Mouse (Mus musculus) embryonic facial prominence, embryonic 10.5 days (tissue): ENCODE measurements around the gene Epn1. TPM values are rescaled to one million over a fixed set of nuclear protein-coding genes. Genes with fewer than 3 reads are reported as not detected.

ENCODE experiments used
- DNase-seq: peaks from one replicate; pipeline ENCODE4 v3.0.0-alpha.2; 2017; ENCODE audit warnings: low spot score
- H3K27ac ChIP-seq: fragments of 300-500 bp; sonication (generic); replicated peaks from 2 replicates; pipeline ENCODE4 v1.5.1; 2016; ENCODE audit warnings: mild to moderate bottlenecking
- H3K27me3 ChIP-seq: fragments of 300-500 bp; sonication (generic); replicated peaks from 2 replicates; pipeline ENCODE4 v1.6.1; 2016; ENCODE audit warnings: low read depth, mild to moderate bottlenecking; ENCODE audit not compliant: poor library complexity, severe bottlenecking
- H3K36me3 ChIP-seq: fragments of 300-500 bp; sonication (generic); replicated peaks from 2 replicates; pipeline ENCODE4 v1.6.1; 2016; ENCODE audit warnings: mild to moderate bottlenecking, moderate library complexity
- H3K4me1 ChIP-seq: fragments of 300-500 bp; sonication (generic); 2 replicates; pipeline ENCODE4 v1.6.1; 2016
- H3K4me3 ChIP-seq: fragments of 300-500 bp; sonication (generic); 2 replicates; pipeline ENCODE4 v1.5.1; 2016; ENCODE audit warnings: mild to moderate bottlenecking, moderate library complexity
- H3K9me3 ChIP-seq: fragments of 300-500 bp; sonication (generic); 2 replicates; pipeline ENCODE4 v1.6.1; 2016; ENCODE audit warnings: mild to moderate bottlenecking
- WGBS: fragments of 180-500 bp; shearing (Covaris S2); methylation state at CpG from one replicate; pipeline ENCODE4 v1.1.7; 2016; 5-methylcytosine and 5-hydroxymethylcytosine counted together
- microRNA-seq: library from miRNA; unstranded; fragments of <30 nt; microRNA quantifications from one replicate; pipeline ENCODE4, GENCODE M21; 2017
- polyA plus RNA-seq: library from polyadenylated mRNA; unstranded; fragments of >200 nt; fragmentation: Nextera tagmentation; extraction: Ambion mirVana; gene quantifications from 2 replicates; pipeline ENCODE4 v1.2.1, GENCODE M21; 2016

The Epn1 gene
- polyA plus RNA-seq, 1 experiment from 2014 or later, result 58.8 TPM

GRCm38 (mm10) chr7:5108272-5108671 is 28.2 kb downstream of the Epn1 start:
- H3K9me3 ChIP-seq, result 0 out of 2 replicates have a peak, but pooled peaks cover 3% of the 10 kb centered on the region
- DNase-seq, result no peak
- H3K4me1 ChIP-seq, result no peaks in the 10 kb centered on the region
- H3K27me3 ChIP-seq, result no peaks in the 10 kb centered on the region
- no peak overlapping the region for H3K27ac ChIP-seq
- WGBS, result 86% methylated on average over 4 of the region's 4 CpGs
- no peak overlapping the region for H3K4me3 ChIP-seq
- no peaks in the 10 kb centered on the region for H3K36me3 ChIP-seq

DNA sequence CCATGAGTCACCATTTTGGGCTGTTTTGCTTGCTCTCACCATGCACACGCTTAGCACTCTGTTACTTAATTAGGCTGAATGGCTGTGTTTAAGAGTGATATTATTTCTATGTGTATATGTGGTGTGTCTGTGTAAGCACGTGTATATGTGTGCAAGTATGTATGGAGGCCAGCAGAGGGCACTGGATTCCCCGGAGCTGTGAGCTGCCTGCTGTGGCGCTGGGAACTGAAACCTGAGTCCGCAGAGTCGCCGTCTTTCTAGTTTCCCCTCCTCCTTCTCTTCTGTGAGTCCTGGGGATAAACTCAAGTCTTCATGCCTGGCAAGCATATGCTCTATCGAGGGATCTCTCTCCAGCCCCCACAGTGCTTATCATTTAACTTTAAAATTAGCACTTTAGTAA is 29.3 kb downstream of the Epn1 start:
- Histone ChIP-seq H3K4me1 (no peaks in the 10 kb centered on the region), H3K27me3 (no peaks in the 10 kb centered on the region), H3K4me3 (no peak overlapping the region), H3K36me3 (no peaks in the 10 kb centered on the region), H3K27ac (no peak overlapping the region), H3K9me3 (0 out of 2 replicates have a peak, but pooled peaks cover 3% of the 10 kb centered on the region)
- no peak for DNase-seq
- 85% methylated on average over 8 of the region's 8 CpGs for WGBS

DNA sequence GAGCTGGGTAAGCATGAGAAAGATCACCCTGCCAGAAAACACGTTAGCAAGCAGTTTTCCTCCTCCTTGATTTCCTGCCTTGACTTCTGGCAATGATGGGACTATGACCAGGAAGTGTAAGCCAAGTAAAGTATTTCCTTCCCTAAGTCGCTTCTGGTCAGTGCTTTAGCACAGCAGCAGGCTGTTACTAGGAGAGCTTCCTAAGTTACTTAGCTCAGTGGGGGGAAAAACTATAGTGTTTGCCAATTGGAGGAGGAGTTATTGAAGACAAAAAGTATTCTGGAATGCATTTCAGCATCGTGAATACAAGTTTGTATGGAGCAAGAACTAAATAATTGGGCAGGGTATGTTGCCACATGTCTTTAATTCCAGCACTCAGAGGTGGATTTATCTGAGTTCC is 32.7 kb downstream of the Epn1 start:
- WGBS, result 49% methylated on average over 3 of the region's 3 CpGs
- DNase-seq, result no peak
- Histone ChIP-seq H3K4me3 (no peak overlapping the region), H3K4me1 (no peaks in the 10 kb centered on the region), H3K27ac (no peak overlapping the region), H3K9me3 (0 out of 2 replicates have a peak, but pooled peaks cover 3% of the 10 kb centered on the region), H3K36me3 (no peaks in the 10 kb centered on the region), H3K27me3 (no peaks in the 10 kb centered on the region)

DNA sequence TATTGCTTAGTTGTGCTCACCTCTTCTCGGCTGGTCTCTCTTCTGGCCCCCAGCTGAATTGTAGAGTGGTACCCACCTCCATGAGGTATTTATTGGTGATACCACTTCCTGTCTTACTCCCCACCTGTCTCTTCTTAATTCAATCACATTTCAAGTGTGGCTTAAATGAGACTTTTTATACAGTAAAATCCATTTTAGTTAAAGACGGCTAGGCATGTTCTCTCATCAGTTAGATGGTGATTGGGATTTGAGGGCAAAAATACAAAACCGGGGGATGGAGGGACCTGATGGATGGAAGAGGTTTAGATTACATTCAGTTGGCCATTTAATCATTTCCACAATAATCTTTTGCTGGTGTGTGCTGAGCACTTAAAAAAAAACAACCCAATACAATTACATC is 36.8 kb downstream of the Epn1 start, which contains the start of gene Rfpl4:
Gene Rfpl4 (minus strand): TSS at position 101 of the 400 bp plus-strand sequence.
- Histone ChIP-seq H3K27me3 (no peaks in the 10 kb centered on the region), H3K36me3 (no peaks in the 10 kb centered on the region), H3K9me3 (no peaks in the 10 kb centered on the region), H3K4me1 (no peaks in the 10 kb centered on the region), H3K4me3 (no peak within 1 kb of the TSS), H3K27ac (no peak within 1 kb of the TSS)
- 89% methylated on average over 3 of the region's 3 CpGs for WGBS
- no peak for DNase-seq

DNA sequence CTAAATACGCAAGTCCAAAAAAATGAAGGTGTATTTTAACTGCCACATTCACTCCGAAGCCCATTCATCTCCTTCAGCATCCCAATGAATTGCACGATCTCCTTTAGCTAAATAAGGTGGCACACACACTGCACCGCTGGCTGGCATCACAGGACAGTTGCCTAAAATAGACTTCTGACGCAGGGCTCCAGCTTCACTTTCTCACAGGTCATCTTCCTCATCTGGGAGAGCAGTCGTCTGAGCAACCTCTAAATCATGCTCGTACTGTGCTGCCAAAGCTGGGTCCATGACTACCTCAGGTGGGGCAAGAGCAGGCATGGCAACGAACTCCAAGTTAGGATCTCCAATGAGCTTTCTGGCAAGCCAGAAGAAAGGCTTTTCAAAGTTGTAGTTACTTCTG is 45.0 kb downstream of the Epn1 start:
- no peaks in the 10 kb centered on the region for H3K9me3 ChIP-seq
- no peaks in the 10 kb centered on the region for H3K36me3 ChIP-seq
- H3K27ac ChIP-seq, result no peak overlapping the region
- peaks cover 7% of the 10 kb centered on the region for H3K27me3 ChIP-seq
- no peaks in the 10 kb centered on the region for H3K4me1 ChIP-seq
- WGBS, result 89% methylated on average over 8 of the region's 8 CpGs
- no peak overlapping the region for H3K4me3 ChIP-seq
- DNase-seq, result no peak

DNA sequence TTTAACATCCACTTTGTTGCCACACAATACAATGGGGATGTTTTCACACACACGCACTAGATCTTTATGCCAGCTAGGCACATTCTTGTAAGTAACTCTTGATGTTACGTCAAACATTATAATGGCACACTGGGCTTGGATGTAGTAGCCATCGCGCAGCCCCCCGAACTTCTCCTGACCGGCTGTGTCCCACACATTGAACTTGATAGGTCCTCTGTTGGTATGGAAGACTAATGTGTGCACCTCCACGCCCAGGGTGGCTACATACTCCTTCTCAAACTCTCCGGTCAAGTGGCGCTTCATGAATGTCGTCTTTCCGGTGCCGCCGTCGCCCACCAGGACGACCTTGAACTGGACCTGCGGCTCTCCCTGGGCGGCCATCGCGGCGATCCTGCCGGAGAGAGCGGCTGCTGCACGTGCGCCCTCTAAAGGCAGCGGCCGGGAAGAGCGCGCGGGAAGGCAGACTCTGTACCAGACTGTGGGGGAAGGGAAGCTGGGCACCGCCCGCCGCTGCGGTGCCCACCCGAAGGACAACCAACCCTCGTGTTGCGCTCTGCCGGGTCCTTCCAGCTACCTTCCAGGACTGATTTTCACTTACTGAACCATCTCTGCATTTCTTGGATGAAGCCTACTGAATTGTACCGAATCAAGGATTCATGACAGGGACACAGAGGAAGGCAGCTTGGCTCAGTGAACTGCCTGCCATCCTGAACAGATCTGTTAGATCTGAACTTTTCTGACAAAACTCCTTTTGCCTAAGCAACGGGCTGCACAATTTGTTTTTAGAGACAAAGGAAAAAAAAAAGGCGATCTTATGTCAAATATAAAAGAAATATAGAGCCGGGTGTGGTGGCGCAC is 45.7 kb downstream of the Epn1 start, which contains the start of gene Rasl2-9:
Gene Rasl2-9 (minus strand): TSS at position 402 of the 858 bp plus-strand sequence.
- Histone ChIP-seq H3K4me3 (peak within 1 kb of the TSS; percentile 50), H3K36me3 (no peaks in the 10 kb centered on the region), H3K27me3 (peaks cover 7% of the 10 kb centered on the region), H3K27ac (no peak within 1 kb of the TSS), H3K4me1 (no peaks in the 10 kb centered on the region), H3K9me3 (no peaks in the 10 kb centered on the region)
- 20% methylated on average over 42 of the region's 42 CpGs for WGBS
- DNase-seq, result peak; percentile 79

Small RNAs within 50 kb of the gene (microRNA-seq; reads per million reads assigned to microRNA genes)
- gene Gm26217, result not detected

Other genes with a start within 250 kb of the Epn1 start
- 0.23 and 0.35 TPM in 2 replicates for gene Shisa7, start 235.5 kb upstream of the Epn1 start, polyA plus RNA-seq
- gene Isoc2b, start 210.0 kb upstream of the Epn1 start, polyA plus RNA-seq, result 2.6 and 4.1 TPM in 2 replicates
- 0.68 and 0.86 TPM in 2 replicates for gene Isoc2a, start 203.1 kb upstream of the Epn1 start, polyA plus RNA-seq
- gene Gm36210, start 173.7 kb upstream of the Epn1 start, polyA plus RNA-seq, result 0.22 TPM in 1 of 2 replicates, not detected in the other
- gene Zfp628, start 165.0 kb upstream of the Epn1 start, polyA plus RNA-seq, result 4.5 and 4.6 TPM in 2 replicates
- 4.9 and 5.3 TPM in 2 replicates for gene Nat14, start 158.2 kb upstream of the Epn1 start, polyA plus RNA-seq
- gene Ssc5d, start 154.4 kb upstream of the Epn1 start, polyA plus RNA-seq, result 1.4 and 1.7 TPM in 2 replicates
- 0.09 TPM in 1 of 2 replicates, not detected in the other for gene Sbk2, start 115.8 kb upstream of the Epn1 start, polyA plus RNA-seq
- gene Sbk3, start 109.1 kb upstream of the Epn1 start, polyA plus RNA-seq, result 0.05 TPM in 1 of 2 replicates, not detected in the other
- 24.8 and 29.3 TPM in 2 replicates for gene Zfp579, start 84.1 kb upstream of the Epn1 start, polyA plus RNA-seq
- gene Zfp524, start 65.8 kb upstream of the Epn1 start, polyA plus RNA-seq, result 7.8 and 8.0 TPM in 2 replicates
- gene Fiz1, start 65.5 kb upstream of the Epn1 start, polyA plus RNA-seq, result 55.6 and 56.5 TPM in 2 replicates
- 0.38 and 1.3 TPM in 2 replicates for gene Gm44973, start 64.7 kb upstream of the Epn1 start, polyA plus RNA-seq
- gene Zfp865, start 59.9 kb upstream of the Epn1 start, polyA plus RNA-seq, result 6.1 and 6.6 TPM in 2 replicates
- gene Ccdc106, start 59.7 kb upstream of the Epn1 start, polyA plus RNA-seq, result 7.9 and 8.0 TPM in 2 replicates
- gene 4632433K11Rik, start 46.1 kb upstream of the Epn1 start, polyA plus RNA-seq, result not detected in 2 replicates
- 2.7 and 2.8 TPM in 2 replicates for gene Zfp784, start 41.8 kb upstream of the Epn1 start, polyA plus RNA-seq
- 29.8 and 33.9 TPM in 2 replicates for gene Zfp580, start 28.7 kb upstream of the Epn1 start, polyA plus RNA-seq
- gene U2af2, start 18.1 kb upstream of the Epn1 start, polyA plus RNA-seq, result 182 and 189 TPM in 2 replicates
- not detected in 2 replicates for gene Rfpl4, start 36.7 kb downstream of the Epn1 start, polyA plus RNA-seq
- gene Rasl2-9, start 45.7 kb downstream of the Epn1 start, polyA plus RNA-seq, result 0.20 TPM in 2 replicates
- 0.01 TPM in 1 of 2 replicates, not detected in the other for gene Vmn1r55, start 69.4 kb downstream of the Epn1 start, polyA plus RNA-seq
- gene Vmn1r56, start 116.5 kb downstream of the Epn1 start, polyA plus RNA-seq, result not detected in 2 replicates
- gene Vmn1r57, start 138.3 kb downstream of the Epn1 start, polyA plus RNA-seq, result not detected in 2 replicates